Mouse (Mus musculus) liver, postnatal 0 days (tissue): Measurements from ENCODE around the gene Ifna13.

Experiments
- CTCF ChIP-seq: sonication (generic); IDR thresholded peaks from 2 replicates; pipeline ENCODE4 v1.5.1; 2016; ENCODE audit warnings: antibody characterized with exemption, low read depth
- EP300 ChIP-seq: IDR thresholded peaks from 2 replicates; pipeline ENCODE4 v1.6.1; 2016; ENCODE audit warnings: antibody characterized with exemption, low read depth, mild to moderate bottlenecking

- TF ChIP-seq CTCF: peak; percentile 58
- no peak for TF ChIP-seq EP300
Measured at GRCm38 (mm10) chr4:88680362-88680761, 36.1 kb upstream of the Ifna13 start.
